Mouse (Mus musculus): ENCODE results near the gene Clic1. TPM values are rescaled to one million over a fixed set of nuclear protein-coding genes. Genes with fewer than 3 reads are reported as not detected.
A peak's percentile ranks its signal among the peaks of the same experiment; 100 is the strongest.

Clic1 gene
- polyA plus RNA-seq, 1 experiment from 2014 or later = 90.9 TPM

DNA sequence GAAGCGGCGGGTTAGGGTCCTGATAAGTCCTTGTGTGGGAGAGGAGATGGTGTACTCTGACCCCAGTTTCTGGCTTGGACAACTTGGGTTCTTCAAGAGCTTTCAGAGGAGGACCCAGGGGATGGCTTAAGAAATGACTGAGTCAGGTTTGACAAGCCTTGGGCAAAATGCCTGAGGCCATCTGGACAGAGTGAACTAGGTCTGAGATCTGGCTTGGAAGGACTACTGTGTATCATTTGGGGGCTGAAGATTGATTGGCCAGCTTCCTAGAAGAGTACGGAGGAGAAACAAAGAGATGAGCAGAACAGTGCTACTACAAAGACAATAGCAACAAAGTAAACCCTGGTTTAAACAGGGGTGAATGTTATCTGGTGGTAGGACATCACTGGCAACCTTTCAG, 13.7 kb downstream of the Clic1 start:
- 93% methylated on average over 3 of the region's 3 CpGs for WGBS
- H3K9ac ChIP-seq (ENCODE audit: low read depth, low read length) = no peak overlapping the region
- H3K4me1 ChIP-seq (ENCODE audit: control insufficient read depth, insufficient read depth, low read length) = peaks cover 6% of the 10 kb centered on the region; the same call in 1 of the 2 replicates
- DNase-seq (ENCODE audit: low spot score) (no peak), ATAC-seq (ENCODE audit: low read depth) (no peak)
- H3K9me3 ChIP-seq (ENCODE audit: control insufficient read depth, low read length) = no peaks in the 10 kb centered on the region
- H3K27me3 ChIP-seq (replicated peaks; ENCODE audit: control insufficient read depth, insufficient read depth, low read length) = peaks cover 20% of the 10 kb centered on the region
- peaks cover 27% of the 10 kb centered on the region for H3K36me3 ChIP-seq (ENCODE audit: control insufficient read depth, insufficient read depth, low read length)
- no peak overlapping the region for H3K27ac ChIP-seq (replicated peaks; ENCODE audit: low read depth, low read length)
- H3K4me2 ChIP-seq (ENCODE audit: low read depth, low read length) = no peak overlapping the region
- no peak overlapping the region for H3K4me3 ChIP-seq (ENCODE audit: low read depth, low read length)

DNA sequence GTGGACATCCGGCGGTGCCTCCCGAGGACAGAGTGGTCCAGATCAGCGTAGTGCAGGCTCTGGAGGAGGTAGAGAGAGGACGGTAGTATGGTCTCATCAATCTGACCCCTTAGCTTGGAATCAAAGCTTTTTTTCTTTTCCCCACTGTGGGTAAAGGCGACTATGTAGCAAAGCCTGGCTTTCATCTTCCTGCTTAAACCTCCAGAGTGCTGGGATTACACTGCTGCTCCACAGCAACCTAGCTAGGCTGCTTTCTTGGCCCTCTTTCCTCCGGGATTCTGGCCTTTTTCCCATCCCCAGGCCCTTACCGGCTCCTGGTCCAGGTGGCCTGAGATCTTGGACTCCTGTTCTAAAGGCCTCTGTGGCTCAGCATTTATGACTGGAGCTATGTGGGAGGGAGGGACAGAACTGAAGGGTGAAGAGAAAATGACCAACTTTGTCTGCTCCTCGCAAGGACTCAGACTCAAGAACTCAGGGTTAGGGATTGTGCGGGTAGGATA, 14.7 kb downstream of the Clic1 start:
- H3K4me3 ChIP-seq (ENCODE audit: low read depth, low read length) = peak overlapping the region; percentile 34
- H3K36me3 ChIP-seq (ENCODE audit: control insufficient read depth, insufficient read depth, low read length) = peaks cover 27% of the 10 kb centered on the region
- H3K9ac ChIP-seq (ENCODE audit: low read depth, low read length) = peak overlapping the region; percentile 56; the same call in 1 of the 2 replicates
- ATAC-seq (ENCODE audit: low read depth) (no peak), DNase-seq (ENCODE audit: low spot score) (no peak)
- H3K27ac ChIP-seq (replicated peaks; ENCODE audit: low read depth, low read length) = peak overlapping the region; percentile 54
- no peaks in the 10 kb centered on the region for H3K9me3 ChIP-seq (ENCODE audit: control insufficient read depth, low read length)
- H3K27me3 ChIP-seq (replicated peaks; ENCODE audit: control insufficient read depth, insufficient read depth, low read length) = peaks cover 20% of the 10 kb centered on the region
- peaks cover 6% of the 10 kb centered on the region; the same call in 1 of the 2 replicates for H3K4me1 ChIP-seq (ENCODE audit: control insufficient read depth, insufficient read depth, low read length)
- H3K4me2 ChIP-seq (ENCODE audit: low read depth, low read length) = peak overlapping the region; percentile 61
- 21% methylated on average over 9 of the region's 10 CpGs for WGBS

- DNase-seq (ENCODE audit: low spot score) (peak; percentile 87), ATAC-seq (ENCODE audit: low read depth) (peak; percentile 71)
- peaks cover 27% of the 10 kb centered on the region for H3K36me3 ChIP-seq (ENCODE audit: control insufficient read depth, insufficient read depth, low read length)
- H3K4me3 ChIP-seq (ENCODE audit: low read depth, low read length) = peak within 1 kb of the TSS; percentile 34
- H3K9me3 ChIP-seq (ENCODE audit: control insufficient read depth, low read length) = no peaks in the 10 kb centered on the region
- 2% methylated on average over 44 of the region's 48 CpGs for WGBS
- peaks cover 6% of the 10 kb centered on the region; the same call in 1 of the 2 replicates for H3K4me1 ChIP-seq (ENCODE audit: control insufficient read depth, insufficient read depth, low read length)
- peaks cover 20% of the 10 kb centered on the region for H3K27me3 ChIP-seq (replicated peaks; ENCODE audit: control insufficient read depth, insufficient read depth, low read length)
- H3K4me2 ChIP-seq (ENCODE audit: low read depth, low read length) = peak within 1 kb of the TSS; percentile 61
- peak within 1 kb of the TSS; percentile 56 for H3K9ac ChIP-seq (ENCODE audit: low read depth, low read length)
- H3K27ac ChIP-seq (replicated peaks; ENCODE audit: low read depth, low read length) = peak within 1 kb of the TSS; percentile 54
Observed at GRCm38 (mm10) chr17:35064951-35065947, 15.5 kb downstream of the Clic1 start, which contains the start of gene Ly6g6c. TSS of gene Ly6g6c (plus strand) at chr17:35065388.

- H3K9me3 ChIP-seq (ENCODE audit: control insufficient read depth, low read length) = no peaks in the 10 kb centered on the region
- peaks cover 19% of the 10 kb centered on the region for H3K36me3 ChIP-seq (ENCODE audit: control insufficient read depth, insufficient read depth, low read length)
- H3K9ac ChIP-seq (ENCODE audit: low read depth, low read length) = peak within 1 kb of the TSS; percentile 56
- H3K4me2 ChIP-seq (ENCODE audit: low read depth, low read length) = peak within 1 kb of the TSS; percentile 61
- 43% methylated on average over 10 of the region's 10 CpGs for WGBS
- H3K27ac ChIP-seq (replicated peaks; ENCODE audit: low read depth, low read length) = peak within 1 kb of the TSS; percentile 54
- no peak for DNase-seq (ENCODE audit: low spot score)
- ATAC-seq (ENCODE audit: low read depth) = no peak
- peaks cover 6% of the 10 kb centered on the region; the same call in 1 of the 2 replicates for H3K4me1 ChIP-seq (ENCODE audit: control insufficient read depth, insufficient read depth, low read length)
- H3K27me3 ChIP-seq (replicated peaks; ENCODE audit: control insufficient read depth, insufficient read depth, low read length) = peaks cover 20% of the 10 kb centered on the region
- H3K4me3 ChIP-seq (ENCODE audit: low read depth, low read length) = peak within 1 kb of the TSS; percentile 34
Observed at GRCm38 (mm10) chr17:35066084-35066483, 16.3 kb downstream of the Clic1 start, which contains the start of gene Mpig6b. TSS of gene Mpig6b (minus strand) at chr17:35066184.

DNA sequence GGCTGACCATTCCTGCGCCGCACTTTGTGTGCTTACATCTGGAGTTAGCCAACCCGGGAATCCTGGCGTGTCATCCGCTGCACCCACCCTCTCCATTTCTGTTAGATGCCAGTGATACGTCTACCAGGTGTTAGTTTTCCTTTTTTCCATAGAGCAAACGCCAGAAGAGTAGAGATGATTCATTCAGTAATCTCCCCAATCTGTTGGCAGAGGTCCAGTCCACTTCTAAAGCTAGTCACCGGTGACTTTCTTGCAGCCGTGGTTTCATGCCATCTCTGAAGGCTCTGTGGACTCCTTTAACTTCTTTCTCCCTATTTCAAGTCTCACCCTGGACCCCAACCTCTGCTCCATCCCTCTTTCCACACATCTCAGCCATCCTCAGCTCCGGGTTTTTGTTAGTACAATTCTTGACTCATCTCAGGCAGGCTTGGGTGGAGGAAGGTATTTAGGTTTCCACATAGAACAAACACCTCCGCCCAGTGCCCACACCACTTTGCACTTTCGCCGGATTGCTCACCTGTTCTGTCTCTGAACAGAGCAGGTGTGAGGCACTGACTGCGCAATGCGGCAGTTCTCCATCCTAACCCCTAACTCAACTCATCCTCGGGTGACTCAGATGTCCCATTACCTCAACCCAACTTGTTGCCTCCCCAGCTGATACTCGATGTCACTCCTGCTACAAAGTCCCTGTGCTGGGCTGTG, 18.6 kb downstream of the Clic1 start:
- 71% methylated on average over 17 of the region's 17 CpGs for WGBS
- Histone ChIP-seq H3K4me1 (ENCODE audit: control insufficient read depth, insufficient read depth, low read length) (peaks cover 6% of the 10 kb centered on the region; the same call in 1 of the 2 replicates), H3K27me3 (replicated peaks; ENCODE audit: control insufficient read depth, insufficient read depth, low read length) (peaks cover 20% of the 10 kb centered on the region), H3K36me3 (ENCODE audit: control insufficient read depth, insufficient read depth, low read length) (no peaks in the 10 kb centered on the region; the same call in 1 of the 2 replicates), H3K4me3 (ENCODE audit: low read depth, low read length) (no peak overlapping the region), H3K27ac (replicated peaks; ENCODE audit: low read depth, low read length) (no peak overlapping the region), H3K9ac (ENCODE audit: low read depth, low read length) (no peak overlapping the region), H3K9me3 (ENCODE audit: control insufficient read depth, low read length) (no peaks in the 10 kb centered on the region), H3K4me2 (ENCODE audit: low read depth, low read length) (no peak overlapping the region)
- ATAC-seq (ENCODE audit: low read depth) (no peak), DNase-seq (ENCODE audit: low spot score) (no peak)

GRCm38 (mm10) chr17:35070556-35071229, 20.9 kb downstream of the Clic1 start:
- ATAC-seq (ENCODE audit: low read depth) = no peak
- H3K27ac ChIP-seq (replicated peaks; ENCODE audit: low read depth, low read length) = no peak overlapping the region

DNA sequence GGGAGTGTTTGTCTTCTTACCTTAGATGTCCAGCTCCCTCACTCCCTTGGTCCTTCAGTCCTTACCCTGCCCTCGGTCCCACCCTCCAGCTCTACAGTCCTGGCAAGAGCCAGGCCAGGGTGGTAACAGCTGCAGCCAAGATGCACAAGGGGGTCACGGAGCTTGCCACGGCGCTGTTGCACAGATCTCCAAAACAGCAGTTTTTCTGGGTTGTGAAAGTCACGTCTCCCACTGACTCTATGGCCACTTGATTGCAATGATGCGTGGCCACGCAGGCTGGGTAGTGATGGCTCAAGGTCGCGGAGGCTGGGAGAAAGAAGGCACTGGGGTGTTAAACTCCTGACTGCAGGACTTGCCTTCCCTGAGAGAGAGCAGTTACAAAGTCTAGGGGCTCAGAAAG, 21.7 kb downstream of the Clic1 start:
- no peak for DNase-seq (ENCODE audit: low spot score)
- no peak overlapping the region for H3K27ac ChIP-seq (replicated peaks; ENCODE audit: low read depth, low read length)
- no peak overlapping the region for H3K4me3 ChIP-seq (ENCODE audit: low read depth, low read length)
- no peak for ATAC-seq (ENCODE audit: low read depth)
- 73% methylated on average over 9 of the region's 9 CpGs for whole genome bisulfite sequencing
- no peaks in the 10 kb centered on the region for H3K4me1 ChIP-seq (ENCODE audit: control insufficient read depth, insufficient read depth, low read length)
- no peak overlapping the region for H3K4me2 ChIP-seq (ENCODE audit: low read depth, low read length)
- H3K9ac ChIP-seq (ENCODE audit: low read depth, low read length) = no peak overlapping the region
- no peaks in the 10 kb centered on the region for H3K9me3 ChIP-seq (ENCODE audit: control insufficient read depth, low read length)
- 0 out of 2 replicates have a peak, but pooled peaks cover 8% of the 10 kb centered on the region for H3K27me3 ChIP-seq (replicated peaks; ENCODE audit: control insufficient read depth, insufficient read depth, low read length)
- no peaks in the 10 kb centered on the region for H3K36me3 ChIP-seq (ENCODE audit: control insufficient read depth, insufficient read depth, low read length)

More at GRCm38 (mm10) chr17:35070556-35071229, 20.9 kb downstream of the Clic1 start:
- Histone ChIP-seq H3K27me3 (replicated peaks; ENCODE audit: control insufficient read depth, insufficient read depth, low read length) (peaks cover 13% of the 10 kb centered on the region; the same call in 1 of the 2 replicates), H3K9me3 (ENCODE audit: control insufficient read depth, low read length) (no peaks in the 10 kb centered on the region), H3K4me1 (ENCODE audit: control insufficient read depth, insufficient read depth, low read length) (no peaks in the 10 kb centered on the region), H3K4me2 (ENCODE audit: low read depth, low read length) (no peak overlapping the region), H3K4me3 (ENCODE audit: low read depth, low read length) (no peak overlapping the region), H3K36me3 (ENCODE audit: control insufficient read depth, insufficient read depth, low read length) (no peaks in the 10 kb centered on the region), H3K9ac (ENCODE audit: low read depth, low read length) (no peak overlapping the region)
- no peak for DNase-seq (ENCODE audit: low spot score)
- 32% methylated on average over 6 of the region's 6 CpGs for WGBS

GRCm38 (mm10) chr17:35074097-35074496, 24.3 kb downstream of the Clic1 start:
- Histone ChIP-seq H3K9me3 (ENCODE audit: control insufficient read depth, low read length) (no peaks in the 10 kb centered on the region), H3K4me3 (ENCODE audit: low read depth, low read length) (no peak overlapping the region), H3K4me2 (ENCODE audit: low read depth, low read length) (no peak overlapping the region), H3K27ac (replicated peaks; ENCODE audit: low read depth, low read length) (no peak overlapping the region), H3K9ac (ENCODE audit: low read depth, low read length) (no peak overlapping the region), H3K27me3 (replicated peaks; ENCODE audit: control insufficient read depth, insufficient read depth, low read length) (no peaks in the 10 kb centered on the region), H3K36me3 (ENCODE audit: control insufficient read depth, insufficient read depth, low read length) (no peaks in the 10 kb centered on the region), H3K4me1 (ENCODE audit: control insufficient read depth, insufficient read depth, low read length) (peaks cover 3% of the 10 kb centered on the region; the same call in 1 of the 2 replicates)
- DNase-seq (ENCODE audit: low spot score) (no peak), ATAC-seq (ENCODE audit: low read depth) (0 out of 2 replicates have a peak, but pooled peaks have one; percentile 14)
- 54% methylated on average over 8 of the region's 17 CpGs for WGBS
